Mouse (Mus musculus) liver, embryonic 14.5 days (tissue): Measurements from ENCODE around the gene Hist3h2ba. TPM values are rescaled to one million over a fixed set of nuclear protein-coding genes. Genes with fewer than 3 reads are reported as not detected.
A peak's percentile ranks its signal among the peaks of the same experiment; 100 is the strongest.

ENCODE experiments used
- ATAC-seq: fragments of 200-750 bp; cut with Nextera tagmentation; 2 replicates; pipeline ENCODE4 v1.8.0; 2017; ENCODE audit warnings: moderate number of reproducible peaks, mild to moderate bottlenecking, moderate library complexity; ENCODE audit not compliant: insufficient read depth
- DNase-seq, 3 experiments: peaks; one replicate each; pipeline ENCODE4 v3.0.0-alpha.2; 2012 to 2013; ENCODE audit warnings: low read depth in 3 of 3, low spot score in 3 of 3
- H3K27ac ChIP-seq: fragments of 300-500 bp; sonication (generic); 2 replicates; pipeline ENCODE4 v1.5.1; 2014; ENCODE audit warnings: moderate library complexity, mild to moderate bottlenecking, control low read depth, inconsistent platforms
- H3K27me3 ChIP-seq: fragments of 300-500 bp; sonication (generic); 2 replicates; pipeline ENCODE4 v1.6.1; 2014; ENCODE audit warnings: mild to moderate bottlenecking, low read length, moderate library complexity; ENCODE audit not compliant: control insufficient read depth, insufficient read depth
- H3K36me3 ChIP-seq: fragments of 300-500 bp; sonication (generic); replicated peaks from 2 replicates; pipeline ENCODE4 v1.6.1; 2014; ENCODE audit warnings: low read depth; ENCODE audit not compliant: control insufficient read depth, insufficient read depth
- H3K4me1 ChIP-seq, 2 experiments: fragments of 200-500 bp in 1 of 2; fragments of 300-500 bp in 1 of 2; sonication (generic) in 1 of 2; replicated peaks; 2 replicates each; pipeline ENCODE4 v1.6.1; 2012 to 2014; ENCODE audit warnings: antibody characterized with exemption in 1 of 2, inconsistent platforms in 1 of 2, low read length in 1 of 2; ENCODE audit not compliant: control insufficient read depth in 2 of 2, insufficient read depth in 2 of 2
- H3K4me2 ChIP-seq: fragments of 300-500 bp; sonication (generic); 2 replicates; pipeline ENCODE4 v1.6.1; 2014; ENCODE audit warnings: low read depth, mild to moderate bottlenecking, control low read depth, moderate library complexity
- H3K4me3 ChIP-seq, 2 experiments: fragments of 200-500 bp in 1 of 2; fragments of 300-500 bp in 1 of 2; sonication (generic) in 1 of 2; 2 replicates each; pipeline ENCODE4 v1.5.1; 2012 to 2014; ENCODE audit warnings: low read depth in 2 of 2, low read length in 2 of 2, mild to moderate bottlenecking in 2 of 2, control low read depth in 1 of 2, inconsistent platforms in 1 of 2, moderate library complexity in 1 of 2; ENCODE audit not compliant: insufficient read depth in 1 of 2
- H3K9ac ChIP-seq: fragments of 300-500 bp; sonication (generic); replicated peaks from 2 replicates; pipeline ENCODE4 v1.6.1; 2014; ENCODE audit warnings: mild to moderate bottlenecking, control low read depth, moderate library complexity
- H3K9me3 ChIP-seq: fragments of 300-500 bp; sonication (generic); 2 replicates; pipeline ENCODE4 v1.6.1; 2016; ENCODE audit warnings: low read length, mixed read lengths; ENCODE audit not compliant: control insufficient read depth
- CTCF ChIP-seq: IDR thresholded peaks from 2 replicates; pipeline ENCODE4 v1.5.1; 2016; ENCODE audit warnings: antibody characterized with exemption, low read depth, control low read depth
- EP300 ChIP-seq: IDR thresholded peaks from 2 replicates; pipeline ENCODE4 v1.6.1; 2016; ENCODE audit warnings: antibody characterized with exemption, low read depth
- WGBS: fragments of 180-500 bp; shearing (Covaris S2); extraction: QIAGEN DNeasy Blood & Tissue Kit; methylation state at CpG from one replicate; pipeline ENCODE4 v1.1.7; 2014; ENCODE audit not compliant: insufficient replicate concordance; 5-methylcytosine and 5-hydroxymethylcytosine counted together
- polyA plus RNA-seq, 2 experiments: library from polyadenylated mRNA; depleted of rRNA in 1 of 2; stranded (reverse) in 1 of 2; unstranded in 1 of 2; fragments of >200 nt; fragmentation: Nextera tagmentation in 1 of 2; extraction: Ambion mirVana in 1 of 2; gene quantifications; 2 replicates each; pipeline versions ENCODE4 v1.2.1 to v1.2.3; 2012 to 2014

The Hist3h2ba gene
- polyA plus RNA-seq (2012; rRNA removed) (15.7 and 16.0 TPM in 2 replicates), polyA plus RNA-seq (2014; fragmentation: Nextera tagmentation; extraction: Ambion mirVana) (4.2 and 6.0 TPM in 2 replicates)

- Histone ChIP-seq H3K27me3 (peaks cover 45% of the 10 kb centered on the region), H3K9ac (peak within 1 kb of the TSS; percentile 74), H3K27ac (peak within 1 kb of the TSS; percentile 63), H3K9me3 (no peaks in the 10 kb centered on the region), H3K4me2 (peak within 1 kb of the TSS; percentile 76), H3K36me3 (no peaks in the 10 kb centered on the region), H3K4me3 (peak within 1 kb of the TSS; percentile 57 to 70), H3K4me1 (peaks cover 15 to 29% of the 10 kb centered on the region in 2 experiments)
- TF ChIP-seq CTCF (no peak), EP300 (no peak; the same call in 1 of the 2 replicates)
- WGBS, result under 1% methylated on average over 48 of the region's 48 CpGs
- ATAC-seq (peak; percentile 80), DNase-seq (peak in 2 of 3 experiments; percentile 41 to 80)
Measured at GRCm38 (mm10) chr11:58948542-58949479, at the start of gene Hist3h2ba. Gene Hist3h2ba, plus strand, starts transcription at chr11:58948920.

- H3K27ac ChIP-seq, result peak overlapping the region; percentile 77
- no peak overlapping the region; the same call in 1 of the 2 replicates for H3K9ac ChIP-seq
- H3K4me2 ChIP-seq, result peak overlapping the region; percentile 85
- H3K27me3 ChIP-seq, result no peaks in the 10 kb centered on the region
- H3K36me3 ChIP-seq, result peaks cover 56% of the 10 kb centered on the region
- DNase-seq, result peak in 1 of 3 experiments; percentile 51
- peak; percentile 54 for ATAC-seq
- no peaks in the 10 kb centered on the region for H3K9me3 ChIP-seq
- H3K4me3 ChIP-seq, result peak overlapping the region in 1 of 2 experiments; percentile 17; a peak in 2 of 4 replicates
- TF ChIP-seq CTCF (no peak), EP300 (no peak)
- peaks cover 18 to 21% of the 10 kb centered on the region in 2 experiments for H3K4me1 ChIP-seq
Measured at GRCm38 (mm10) chr11:58901080-58901479, 47.6 kb upstream of the Hist3h2ba start.

GRCm38 (mm10) chr11:58903511-58904409 lies 45.0 kb upstream of the Hist3h2ba start, which contains the start of gene Zfp39:
Gene Zfp39, minus strand, starts transcription at chr11:58904225.
- WGBS, result under 1% methylated on average over 40 of the region's 40 CpGs
- H3K4me1 ChIP-seq, result peaks cover 18 to 21% of the 10 kb centered on the region in 2 experiments

GRCm38 (mm10) chr11:58904410-58904718 lies 44.4 kb upstream of the Hist3h2ba start:
- Histone ChIP-seq H3K9me3 (no peaks in the 10 kb centered on the region), H3K27ac (peak overlapping the region; percentile 81), H3K4me3 (peak overlapping the region; percentile 63 to 81), H3K36me3 (peaks cover 28% of the 10 kb centered on the region), H3K4me1 (peaks cover 18 to 21% of the 10 kb centered on the region in 2 experiments), H3K27me3 (no peaks in the 10 kb centered on the region), H3K9ac (peak overlapping the region; percentile 70), H3K4me2 (peak overlapping the region; percentile 85)
- ATAC-seq (peak; percentile 9; the same call in 1 of the 2 replicates), DNase-seq (no peak)
- 2% methylated on average over 8 of the region's 8 CpGs for WGBS
- TF ChIP-seq EP300 (no peak), CTCF (no peak)

More at GRCm38 (mm10) chr11:58903511-58904409, 45.0 kb upstream of the Hist3h2ba start, which contains the start of gene Zfp39:
- ATAC-seq (peak; percentile 92), DNase-seq (peak; percentile 87 to 91 (median 88))
- Histone ChIP-seq H3K27me3 (no peaks in the 10 kb centered on the region), H3K27ac (peak within 1 kb of the TSS; percentile 81), H3K9ac (peak within 1 kb of the TSS; percentile 81), H3K9me3 (no peaks in the 10 kb centered on the region), H3K4me2 (peak within 1 kb of the TSS; percentile 85), H3K4me3 (peak within 1 kb of the TSS; percentile 63 to 81), H3K36me3 (peaks cover 34% of the 10 kb centered on the region)
- TF ChIP-seq CTCF (no peak; the same call in 1 of the 2 replicates), EP300 (peak; percentile 36)
